Mouse (Mus musculus): ENCODE results near the gene Cd63.

Gene Cd63

GRCm38 (mm10) chr10:128923935-128924334 lies 23.1 kb downstream of the Cd63 start, which contains the start of gene Bloc1s1:
Gene Bloc1s1, minus strand, starts transcription at chr10:128924035.
- in situ Hi-C loops (cut with MboI, MseI), result no loop called here

- in situ Hi-C loops (cut with MboI, MseI), result no loop called here
Measured at GRCm38 (mm10) chr10:128928356-128928755, 27.6 kb downstream of the Cd63 start.

- in situ Hi-C loops (cut with MboI, MseI), result no loop called here
Measured at GRCm38 (mm10) chr10:128929638-128930378, 29.0 kb downstream of the Cd63 start.

- in situ Hi-C loops (cut with MboI, MseI), result no loop called here
Measured at GRCm38 (mm10) chr10:128931441-128931840, 30.7 kb downstream of the Cd63 start.

GRCm38 (mm10) chr10:128933574-128933973 lies 32.8 kb downstream of the Cd63 start, which contains the start of gene Itga7:
Gene Itga7, plus strand, starts transcription at chr10:128933818.
- in situ Hi-C loops (cut with MboI, MseI), result no loop called here

GRCm38 (mm10) chr10:128933976-128934721 lies 33.4 kb downstream of the Cd63 start:
- in situ Hi-C loops (cut with MboI, MseI), result no loop called here

GRCm38 (mm10) chr10:128934997-128935787 lies 34.4 kb downstream of the Cd63 start:
- in situ Hi-C loops (cut with MboI, MseI), result no loop called here

- in situ Hi-C loops (cut with MboI, MseI), result no loop called here
Measured at GRCm38 (mm10) chr10:128935826-128936440, 35.1 kb downstream of the Cd63 start.

GRCm38 (mm10) chr10:128937756-128938390 lies 37.1 kb downstream of the Cd63 start:
- in situ Hi-C loops (cut with MboI, MseI), result no loop called here

- in situ Hi-C loops (cut with MboI, MseI), result no loop called here
Measured at GRCm38 (mm10) chr10:128938457-128938856, 37.7 kb downstream of the Cd63 start.

- in situ Hi-C loops (cut with MboI, MseI), result no loop called here
Measured at GRCm38 (mm10) chr10:128938974-128939373, 38.2 kb downstream of the Cd63 start.

- in situ Hi-C loops (cut with MboI, MseI), result no loop called here
Measured at GRCm38 (mm10) chr10:128940475-128941061, 39.8 kb downstream of the Cd63 start.

- in situ Hi-C loops (cut with MboI, MseI), result no loop called here
Measured at GRCm38 (mm10) chr10:128945675-128946074, 44.9 kb downstream of the Cd63 start.

- in situ Hi-C loops (cut with MboI, MseI), result no loop called here
Measured at GRCm38 (mm10) chr10:128947496-128947895, 46.7 kb downstream of the Cd63 start.

- in situ Hi-C loops (cut with MboI, MseI), result no loop called here
Measured at GRCm38 (mm10) chr10:128950208-128950887, 49.6 kb downstream of the Cd63 start.

GRCm38 (mm10) chr10:128958340-128958739 lies 57.6 kb downstream of the Cd63 start:
- in situ Hi-C loops (cut with MboI, MseI), result no loop called here

GRCm38 (mm10) chr10:128960142-128960541 lies 59.4 kb downstream of the Cd63 start:
- in situ Hi-C loops (cut with MboI, MseI), result no loop called here

GRCm38 (mm10) chr10:128960590-128961584 lies 60.1 kb downstream of the Cd63 start, which contains the start of gene Mettl7b:
Gene Mettl7b, minus strand, starts transcription at chr10:128960988.
- in situ Hi-C loops (cut with MboI, MseI), result no loop called here

Measured in T-helper 1 cell (primary cell).